Mouse (Mus musculus): ENCODE results near the gene Ncaph2.

The Ncaph2 gene

DNA sequence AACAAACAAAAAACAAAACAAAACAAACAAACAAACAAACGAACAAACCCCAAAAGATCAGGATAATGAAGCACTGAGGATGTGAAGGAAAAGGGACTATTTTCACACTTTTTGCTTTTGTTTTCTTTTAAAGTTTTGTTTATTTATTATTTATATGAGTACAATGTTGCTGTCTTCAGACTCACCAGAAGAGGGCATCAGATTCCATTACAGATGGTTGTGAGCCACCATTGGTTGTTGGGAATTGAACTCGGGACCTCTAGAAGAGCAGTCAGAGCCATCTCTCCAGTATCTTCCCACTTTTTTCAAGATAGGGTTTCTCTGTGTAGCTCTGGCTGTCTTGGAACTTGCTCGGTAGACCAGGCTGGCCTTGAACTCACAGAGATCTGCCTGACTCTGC, 12.2 kb upstream of the Ncaph2 start:
- no peak for DNase-seq

GRCm38 (mm10) chr15:89350447-89350846, 5.1 kb upstream of the Ncaph2 start:
- DNase-seq, result no peak

GRCm38 (mm10) chr15:89351302-89351701, 4.2 kb upstream of the Ncaph2 start:
- DNase-seq, result no peak

DNA sequence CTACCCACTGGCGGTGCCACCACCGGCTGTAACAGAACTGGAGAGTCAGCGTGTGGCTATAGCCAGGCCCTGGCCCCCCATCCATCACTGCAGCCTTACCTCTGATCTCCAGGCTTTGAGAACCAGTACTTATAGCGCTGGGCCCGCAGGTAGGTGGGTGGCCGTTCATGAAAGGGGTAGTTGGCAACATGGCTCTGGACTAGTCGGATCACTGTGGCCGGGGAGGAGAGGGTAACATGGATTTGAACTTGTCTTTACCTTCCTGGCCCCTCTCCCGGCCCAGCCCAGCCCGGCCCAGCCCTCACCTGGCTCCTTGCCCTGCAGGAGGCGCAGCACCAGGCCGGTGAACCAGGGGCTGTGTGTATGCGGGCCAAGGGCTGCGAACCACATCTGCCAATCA, 3.5 kb upstream of the Ncaph2 start:
- DNase-seq, result no peak

DNA sequence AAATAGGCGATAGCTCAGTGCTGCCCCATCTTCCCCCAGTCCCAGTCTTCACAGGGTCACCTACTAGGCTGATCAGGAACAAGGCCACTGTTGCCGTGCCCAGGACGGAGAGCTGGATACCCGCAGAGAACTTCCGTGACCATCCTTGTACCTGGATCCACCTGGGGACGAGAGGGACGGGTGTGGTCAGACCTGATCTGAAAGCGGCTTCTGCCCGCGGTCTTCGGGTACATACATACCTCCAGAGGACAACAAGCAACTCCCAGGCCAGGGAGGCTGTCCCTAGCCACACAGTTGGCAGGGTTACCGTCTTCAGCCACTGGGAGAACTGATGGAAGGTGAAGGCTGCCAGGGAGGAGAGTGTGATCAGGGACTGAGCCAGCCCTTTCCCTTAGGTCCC, 2.7 kb upstream of the Ncaph2 start:
- DNase-seq, result no peak

DNA sequence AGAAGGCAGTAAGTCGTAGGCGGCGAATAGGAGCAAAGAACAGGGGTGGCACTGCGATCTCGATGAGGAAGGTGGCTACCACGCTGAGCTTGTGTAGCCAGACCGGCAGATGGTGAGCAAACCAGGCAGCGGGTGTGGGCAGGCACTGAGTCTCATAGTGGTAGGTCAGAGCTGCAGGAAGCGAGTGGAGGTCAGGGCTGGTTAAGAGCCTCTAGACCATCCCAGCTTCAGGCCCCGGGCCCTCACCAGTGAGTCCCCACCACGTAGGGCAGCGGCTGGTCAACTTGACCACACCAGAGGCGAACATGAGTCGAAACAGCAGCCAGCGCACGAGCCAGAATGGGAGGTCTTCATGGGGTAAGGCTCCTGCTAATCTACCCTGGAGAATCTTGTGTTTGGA, 1.7 kb upstream of the Ncaph2 start:
- DNase-seq, result no peak

DNA sequence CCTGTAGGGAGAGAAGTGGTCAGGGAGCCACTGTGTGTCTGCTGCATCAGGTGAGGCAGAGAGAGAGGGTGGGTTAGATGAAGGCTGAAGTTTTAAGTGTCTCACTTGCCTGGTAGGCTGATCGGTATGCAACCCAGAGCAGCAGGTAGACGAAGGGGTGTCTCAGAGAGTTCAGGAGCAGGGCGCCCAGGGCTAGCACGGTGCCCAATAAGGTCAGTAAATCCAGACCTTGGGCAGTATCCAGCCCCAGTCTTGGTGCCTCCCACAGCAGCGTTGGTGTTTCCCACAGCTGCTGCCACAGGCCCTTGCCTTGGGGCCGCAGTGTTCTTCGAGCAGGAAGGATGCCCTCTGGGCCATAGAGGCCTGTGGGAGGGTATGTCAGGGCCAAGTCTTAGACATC, 1.1 kb upstream of the Ncaph2 start:
- DNase-seq, result no peak

DNA sequence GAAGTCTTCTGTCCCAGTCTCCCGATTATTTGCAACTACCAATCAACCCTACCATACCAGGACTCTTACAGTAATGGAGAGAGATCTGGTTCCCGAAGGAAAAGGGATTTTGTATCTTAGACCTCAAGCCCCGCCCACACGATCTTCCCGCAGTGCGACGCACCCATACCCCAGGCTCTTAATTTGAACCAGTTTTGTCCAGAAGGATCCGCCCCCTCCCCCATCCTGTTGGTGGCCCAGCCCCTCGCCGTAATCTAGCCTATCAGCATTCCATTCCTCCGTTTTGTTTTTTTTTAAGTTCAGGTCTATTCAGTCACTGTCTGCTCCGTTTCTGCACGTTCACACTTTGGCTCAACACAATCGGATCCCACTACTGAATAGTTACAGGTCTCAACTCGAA, 853 bp downstream of the Ncaph2 start:
- peak; percentile 90 for DNase-seq

DNA sequence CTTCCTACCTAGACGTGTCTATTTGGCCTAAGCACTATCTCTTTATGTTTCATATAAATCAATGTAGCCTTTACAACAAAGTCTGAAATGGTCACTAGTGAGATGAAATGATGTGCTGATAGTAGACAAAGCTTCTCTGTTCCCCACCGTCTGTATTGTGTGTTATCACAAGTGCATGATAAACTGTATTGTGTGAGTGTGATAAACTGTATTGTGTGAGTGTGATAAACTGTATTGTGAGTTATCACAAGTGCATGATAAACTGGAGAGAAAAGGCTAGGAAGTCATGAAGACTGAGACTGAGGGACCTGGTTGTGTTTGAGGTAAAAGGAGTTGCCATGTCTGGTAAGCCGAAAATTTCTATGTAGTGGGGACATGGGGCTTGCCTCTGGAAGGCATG, 3.3 kb downstream of the Ncaph2 start:
- DNase-seq, result no peak

- DNase-seq, result no peak
Measured at GRCm38 (mm10) chr15:89363051-89363450, 7.5 kb downstream of the Ncaph2 start.

GRCm38 (mm10) chr15:89365141-89365551, 9.6 kb downstream of the Ncaph2 start:
- peak; percentile 92 to 93 for DNase-seq

GRCm38 (mm10) chr15:89372068-89372467, 16.5 kb downstream of the Ncaph2 start:
- DNase-seq, result no peak

DNA sequence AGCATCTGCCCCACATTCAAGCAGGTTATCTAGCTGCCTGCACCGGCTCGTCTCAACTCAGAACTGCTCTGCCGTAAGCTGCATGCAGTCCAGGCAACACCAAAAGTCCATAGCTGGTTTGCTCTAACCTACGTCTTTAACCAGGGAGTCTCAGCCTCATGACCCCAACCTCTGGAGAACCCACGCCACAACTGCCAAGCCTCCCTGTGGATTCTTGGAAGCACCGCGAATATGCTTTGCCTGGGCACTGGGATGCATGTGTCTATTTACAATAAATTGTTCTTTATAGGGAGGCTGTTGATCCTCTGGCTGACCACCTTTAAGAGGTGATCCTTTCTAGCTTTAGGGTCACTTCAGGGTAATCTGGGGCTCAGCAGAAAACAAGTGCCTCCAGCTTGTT, 17.0 kb downstream of the Ncaph2 start:
- peak in 1 of 2 experiments; percentile 44 for DNase-seq

GRCm38 (mm10) chr15:89373027-89373761, 17.7 kb downstream of the Ncaph2 start:
- DNase-seq, result peak; percentile 89

- DNase-seq, result peak; percentile 99 to 100
Measured at GRCm38 (mm10) chr15:89373762-89374248, 18.3 kb downstream of the Ncaph2 start, which contains the start of gene Sco2. TSS of gene Sco2 (minus strand) at chr15:89373846.

GRCm38 (mm10) chr15:89374340-89374739, 18.8 kb downstream of the Ncaph2 start:
- no peak for DNase-seq

- DNase-seq, result no peak
Measured at GRCm38 (mm10) chr15:89374801-89375534, 19.4 kb downstream of the Ncaph2 start.

- DNase-seq, result no peak
Measured at GRCm38 (mm10) chr15:89376040-89376439, 20.5 kb downstream of the Ncaph2 start.

- no peak for DNase-seq
Measured at GRCm38 (mm10) chr15:89376957-89377356, 21.4 kb downstream of the Ncaph2 start, which contains the start of gene Tymp. TSS of gene Tymp (minus strand) at chr15:89377039.

GRCm38 (mm10) chr15:89377362-89377761, 21.8 kb downstream of the Ncaph2 start:
- DNase-seq, result no peak

GRCm38 (mm10) chr15:89377938-89378828, 22.7 kb downstream of the Ncaph2 start:
- no peak for DNase-seq

- peak; percentile 72 to 76 for DNase-seq
Measured at GRCm38 (mm10) chr15:89378831-89379401, 23.4 kb downstream of the Ncaph2 start, which contains the start of gene Odf3b. TSS of gene Odf3b (minus strand) at chr15:89379282.
